Mouse (Mus musculus) adrenal gland, postnatal 10 days (tissue): ENCODE data around the gene Fgfr2. TPM values are rescaled to one million over a fixed set of nuclear protein-coding genes. Genes with fewer than 3 reads are reported as not detected.
"Not testable (repeated sequence)": the region's sequence is repeated elsewhere in the genome, so short reads cannot be mapped to it uniquely, and the experiment has no call there.

ENCODE experiments used
- DNase-seq: peaks from one replicate; pipeline ENCODE4 v3.0.0; 2021; ENCODE audit warnings: mixed read lengths
- total RNA-seq, 2 experiments: library from RNA; stranded (reverse); gene quantifications; 2 replicates each; pipeline ENCODE4 v1.2.3; 2021

Fgfr2 gene
- total RNA-seq, 2 experiments from 2014 or later, result 128 to 169 TPM

DNA sequence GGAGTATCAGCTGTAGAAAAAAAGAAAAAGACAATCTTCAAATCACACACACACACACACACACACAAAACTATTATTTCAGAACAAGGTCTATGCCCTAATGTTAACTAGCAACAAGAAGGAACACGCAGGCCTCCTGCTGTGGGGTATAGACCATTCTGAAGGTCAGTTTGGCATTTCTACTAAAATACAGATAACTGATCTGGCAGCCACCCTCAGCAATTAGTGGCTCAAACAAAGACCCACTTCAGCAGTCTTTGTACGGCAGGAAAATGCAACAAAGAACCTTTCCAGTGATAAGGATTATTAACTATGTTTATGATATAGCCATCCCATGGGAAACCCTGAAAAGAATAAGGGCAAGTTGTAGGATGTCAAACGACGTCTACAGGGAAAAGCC is 2586.1 kb downstream of the Fgfr2 start:
- no peak for DNase-seq

GRCm38 (mm10) chr7:130535174-130535573 is 2588.0 kb downstream of the Fgfr2 start:
- DNase-seq, result no peak

DNA sequence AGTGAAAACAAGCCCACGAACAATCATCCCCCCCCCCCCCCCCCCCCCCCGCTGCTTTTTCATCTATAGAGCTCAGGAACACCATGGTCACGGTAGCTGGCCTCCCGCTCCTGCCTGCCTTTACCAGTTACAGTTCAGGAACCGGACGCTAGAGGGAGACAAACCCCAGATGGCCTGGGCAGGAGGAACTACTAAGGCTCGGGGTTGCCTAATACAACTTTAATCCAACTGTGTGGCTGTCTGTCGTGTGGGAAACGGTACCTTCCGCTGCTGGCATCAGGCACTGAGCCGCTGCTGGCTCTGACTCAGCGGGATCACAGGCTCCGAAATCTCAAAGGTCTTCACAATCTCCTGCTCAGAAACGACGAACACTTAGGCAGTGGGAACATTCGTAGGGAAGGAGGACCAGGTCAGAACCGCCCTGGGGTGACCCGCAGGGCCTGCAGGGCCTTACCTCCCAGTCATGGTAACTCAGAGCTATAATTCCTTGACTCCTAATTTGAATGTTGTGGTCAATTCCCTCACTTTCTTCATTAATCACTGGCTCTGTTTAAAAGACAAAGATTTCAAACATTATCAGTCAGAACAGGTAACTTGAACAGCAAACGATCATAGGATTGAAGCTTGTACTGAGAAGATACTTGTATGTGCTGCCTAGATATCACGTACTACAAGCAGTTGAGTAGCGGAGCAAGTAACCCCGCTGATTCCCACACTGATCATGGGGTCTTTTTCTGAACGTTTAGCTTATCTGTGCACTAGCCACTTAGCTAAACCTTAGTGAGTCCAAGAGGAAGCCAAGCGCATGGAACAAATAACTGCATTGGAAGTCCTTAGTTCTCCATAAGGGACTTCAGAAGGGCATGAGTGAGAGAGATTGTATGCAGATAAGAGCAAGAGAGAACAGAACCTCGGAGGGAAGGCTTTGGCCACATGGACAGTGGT is 2589.6 kb downstream of the Fgfr2 start:
- peak; percentile 96 for DNase-seq

DNA sequence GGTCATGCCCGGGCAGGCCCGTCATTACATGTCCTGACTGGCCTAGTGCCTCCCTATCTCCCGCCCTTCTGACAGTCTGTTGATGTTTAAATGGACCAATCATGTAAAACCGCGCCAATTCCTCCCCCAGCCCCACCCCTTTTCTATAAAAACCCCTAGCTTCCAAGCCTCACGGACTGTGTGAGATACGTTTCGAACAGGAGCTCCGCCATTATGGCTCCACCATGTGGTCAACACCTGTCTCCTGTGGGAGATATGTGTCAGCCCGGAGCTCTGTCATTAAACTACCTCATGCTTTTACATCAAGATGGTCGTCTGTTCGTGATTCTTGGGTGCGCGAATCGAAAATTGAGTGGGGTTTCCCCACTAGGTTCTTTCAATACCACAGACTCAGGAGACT is 2592.0 kb downstream of the Fgfr2 start:
- not testable (repeated sequence) for DNase-seq

GRCm38 (mm10) chr7:130527306-130527705 is 2595.8 kb downstream of the Fgfr2 start:
- no peak for DNase-seq

DNA sequence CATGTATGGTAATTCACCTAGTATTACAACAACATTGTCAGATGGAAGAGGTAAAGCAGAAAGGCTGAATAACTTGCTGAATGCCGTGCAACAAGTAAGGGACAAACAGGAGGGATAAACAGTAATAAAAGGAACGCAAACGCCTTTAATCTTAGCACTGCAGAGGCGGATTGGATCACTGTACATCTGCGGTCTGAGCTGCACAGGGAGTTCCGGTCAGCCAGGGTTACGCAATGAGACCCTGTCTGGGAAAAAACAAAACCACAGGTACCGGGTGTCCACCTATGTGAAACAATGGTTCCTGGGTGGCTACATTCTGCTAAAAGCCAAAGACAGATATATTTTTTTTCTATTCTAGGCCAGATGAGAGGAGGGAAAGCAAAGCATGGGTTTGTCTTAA is 2599.7 kb downstream of the Fgfr2 start:
- DNase-seq, result no peak

DNA sequence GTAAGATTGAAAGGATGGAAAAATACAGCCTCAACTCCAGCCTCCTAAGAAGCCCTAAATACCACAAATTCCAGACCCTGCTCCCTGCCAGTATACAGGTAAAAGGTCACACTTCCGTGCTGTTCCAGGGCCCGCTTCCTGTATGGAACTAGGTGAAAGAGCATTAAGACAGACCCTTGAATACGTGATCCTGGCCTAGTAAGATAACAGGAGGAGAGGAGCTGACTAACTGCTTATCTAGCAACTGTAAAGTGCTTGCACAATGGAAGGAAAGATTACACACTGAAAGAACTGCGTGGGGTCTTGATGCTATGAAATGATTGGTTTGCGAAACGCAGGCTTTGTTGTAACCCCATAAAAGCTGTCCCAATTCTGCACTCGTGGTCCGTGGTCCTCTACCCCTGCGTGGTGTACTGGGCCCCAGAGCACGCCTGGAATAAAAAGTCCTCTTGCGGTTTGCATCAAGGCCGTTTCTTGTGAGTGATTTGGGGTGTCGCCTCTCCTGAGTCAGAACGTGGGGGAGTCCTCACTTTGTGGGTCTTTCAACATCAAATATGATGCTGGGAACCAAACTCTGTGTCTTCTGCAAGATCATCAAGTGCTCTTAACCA is 2602.2 kb downstream of the Fgfr2 start:
- no peak for DNase-seq

GRCm38 (mm10) chr7:130520049-130520425 is 2603.1 kb downstream of the Fgfr2 start, which contains the start of gene Ate1:
TSS of gene Ate1 (minus strand) at chr7:130520369.
- no peak for DNase-seq

DNA sequence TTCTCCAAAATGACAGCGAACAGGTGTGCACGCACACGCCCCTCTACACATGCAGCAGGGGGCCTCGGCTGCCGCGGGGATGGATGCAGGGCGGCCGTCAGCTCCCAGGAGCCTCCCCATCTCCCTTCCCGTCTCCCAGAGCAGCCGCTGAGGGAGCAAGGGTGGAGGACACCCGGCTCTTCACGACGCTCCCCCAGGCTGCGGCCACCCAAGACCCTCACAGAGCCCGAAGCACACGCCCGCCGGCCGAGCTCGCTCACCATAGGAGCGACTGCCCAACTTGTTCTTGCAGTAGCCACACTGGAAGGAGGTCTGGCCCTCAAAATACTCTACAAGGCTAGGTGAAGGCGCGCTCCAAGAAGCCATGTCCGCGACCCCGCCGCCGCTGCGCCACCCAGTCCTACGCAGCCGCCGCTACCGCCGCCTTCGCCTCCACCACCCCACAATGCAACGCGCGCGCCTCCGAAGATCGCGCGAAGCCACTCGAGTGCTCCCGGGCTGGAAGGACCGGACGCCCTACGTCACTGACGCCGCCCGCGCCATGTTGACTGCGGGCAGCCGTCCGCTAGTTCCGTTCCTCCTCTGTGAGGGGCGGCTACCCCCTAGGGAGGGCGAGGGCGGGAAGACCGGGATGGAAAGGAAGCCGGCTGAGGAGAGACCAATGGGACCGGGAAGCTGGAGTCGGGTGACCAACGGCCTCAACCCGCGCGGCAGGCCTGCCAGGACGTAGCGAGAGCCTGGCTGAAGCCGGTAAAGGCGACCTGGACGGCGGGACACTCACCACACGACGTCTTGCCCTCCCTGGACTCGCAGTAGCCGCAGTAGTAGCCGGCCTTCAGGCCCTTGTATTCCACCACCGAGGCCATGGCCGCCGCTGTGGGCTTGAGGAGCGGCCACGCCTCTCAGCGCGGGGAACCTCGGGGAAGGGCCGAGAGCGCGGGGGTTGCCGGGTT is 2603.8 kb downstream of the Fgfr2 start:
- DNase-seq, result peak; percentile 99

GRCm38 (mm10) chr7:130518213-130519095 is 2604.7 kb downstream of the Fgfr2 start:
- DNase-seq, result no peak

DNA sequence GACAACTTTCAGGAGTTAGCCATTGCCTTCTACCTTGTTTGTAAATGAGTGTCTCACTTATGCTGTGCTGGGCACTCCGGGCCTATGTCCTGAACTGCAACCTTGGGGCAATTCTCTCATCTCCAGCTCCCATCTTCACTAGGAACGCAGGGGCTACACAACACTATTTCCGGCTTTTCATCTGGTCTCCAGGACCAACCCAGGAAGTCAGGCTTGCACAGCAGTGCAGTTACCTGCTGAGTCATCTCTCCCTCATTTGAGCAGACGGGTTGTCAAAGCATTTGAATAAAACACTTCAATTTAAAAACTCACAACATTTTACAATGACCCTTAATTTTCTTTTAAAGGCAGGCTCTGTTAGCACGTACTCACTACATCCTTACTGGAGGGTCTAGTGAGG is 2612.9 kb downstream of the Fgfr2 start:
- DNase-seq, result no peak

DNA sequence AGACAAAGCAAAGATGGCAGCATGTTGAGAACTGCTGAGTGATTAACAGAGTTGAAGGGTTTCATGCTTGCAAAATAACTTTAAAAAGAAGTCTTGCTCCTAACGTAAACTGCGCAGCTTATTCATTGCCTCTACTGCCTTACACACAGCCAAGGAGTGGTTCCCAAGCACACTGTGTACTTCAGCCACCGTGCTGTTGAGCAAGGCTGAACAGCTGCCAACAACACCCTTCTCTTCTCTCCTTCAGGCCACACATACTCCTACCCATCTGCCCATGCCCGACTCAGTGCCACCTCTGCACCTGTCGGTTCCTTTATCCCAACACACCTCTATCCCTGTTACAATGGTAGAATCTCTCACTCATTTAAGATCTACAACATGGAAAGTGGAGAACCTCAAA is 2620.1 kb downstream of the Fgfr2 start:
- peak; percentile 43 for DNase-seq

DNA sequence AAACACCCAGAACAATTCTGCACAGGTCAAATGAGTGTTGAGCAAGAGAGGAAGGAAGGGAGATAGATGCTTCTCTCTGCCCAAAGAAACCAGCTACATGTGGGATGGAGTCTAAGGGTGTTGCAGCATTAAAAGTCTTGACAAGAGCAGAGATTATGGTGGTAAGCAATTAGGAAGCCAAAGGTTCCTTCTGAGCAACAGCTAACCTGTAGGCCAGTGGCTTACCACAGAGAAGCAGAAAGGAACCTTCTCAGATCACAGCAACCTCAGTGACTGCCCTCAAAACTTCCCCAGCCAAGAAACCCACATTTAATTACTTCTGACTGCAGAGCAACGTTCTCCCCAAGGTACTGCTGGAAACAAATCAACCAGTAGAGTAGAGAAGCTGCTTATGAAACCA is 2621.7 kb downstream of the Fgfr2 start:
- DNase-seq, result peak; percentile 7

DNA sequence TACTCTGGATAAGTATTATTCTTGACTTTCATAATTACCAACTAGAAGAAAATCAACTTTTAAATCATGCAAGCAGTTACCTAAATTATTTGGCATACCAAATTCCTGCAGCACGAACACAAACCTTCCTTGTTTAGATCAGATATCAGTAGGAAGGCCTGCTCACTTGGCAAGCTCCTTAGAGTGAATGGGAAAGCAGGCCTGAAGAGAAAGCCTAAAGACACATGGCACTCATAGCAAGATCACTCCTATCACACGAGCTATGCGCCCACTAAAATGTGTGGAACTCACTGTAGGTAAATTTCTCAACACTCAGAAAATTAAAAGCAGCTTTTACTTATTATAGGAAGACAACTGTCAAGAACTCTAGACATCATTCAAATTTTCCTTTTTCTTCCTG is 2629.8 kb downstream of the Fgfr2 start:
- DNase-seq, result no peak

- no peak for DNase-seq
Measured at GRCm38 (mm10) chr7:130492026-130492425, 2631.1 kb downstream of the Fgfr2 start.

DNA sequence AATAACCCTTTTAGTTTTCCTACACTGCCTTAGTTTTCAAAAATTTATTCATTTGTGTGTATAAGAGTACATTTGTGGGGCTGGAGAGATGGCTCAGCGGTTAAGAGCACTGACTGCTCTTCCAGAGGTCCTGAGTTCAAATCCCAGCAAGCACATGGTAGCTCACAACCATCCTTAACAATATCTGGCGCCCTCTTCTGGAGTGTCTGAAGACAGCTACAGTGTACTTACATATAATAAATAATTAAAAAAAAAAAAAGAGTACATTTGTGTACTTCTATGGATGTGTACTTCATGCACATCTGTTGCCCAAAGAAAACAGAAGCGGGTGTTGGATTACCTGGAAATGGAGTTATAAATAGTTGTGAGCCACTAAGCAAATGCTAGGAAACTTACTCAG is 2644.1 kb downstream of the Fgfr2 start:
- not testable (repeated sequence) for DNase-seq

- DNase-seq, result peak; percentile 55
Measured at GRCm38 (mm10) chr7:130475970-130476369, 2647.2 kb downstream of the Fgfr2 start.

DNA sequence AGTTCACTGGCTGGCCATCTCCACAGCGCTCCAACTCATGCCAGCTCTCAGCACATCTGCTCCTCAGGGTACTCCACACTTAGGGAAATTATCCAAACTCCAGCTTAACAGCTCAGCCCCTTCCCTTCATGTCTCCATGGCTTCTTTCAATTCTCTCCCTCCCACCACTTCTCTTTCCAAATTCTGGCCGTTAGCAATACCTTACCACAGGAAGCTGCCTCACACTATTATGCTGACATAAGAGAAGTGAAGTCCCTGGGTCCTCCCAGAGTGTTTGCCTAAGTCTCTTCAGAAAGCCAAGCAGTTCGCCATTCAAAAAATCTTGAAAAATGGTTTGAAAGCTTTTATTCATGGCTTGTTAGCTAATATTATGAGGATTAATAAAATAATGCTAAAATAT is 2649.3 kb downstream of the Fgfr2 start:
- DNase-seq, result no peak

GRCm38 (mm10) chr7:130472683-130473082 is 2650.5 kb downstream of the Fgfr2 start:
- DNase-seq, result no peak

- DNase-seq, result no peak
Measured at GRCm38 (mm10) chr7:130471045-130471444, 2652.1 kb downstream of the Fgfr2 start.

GRCm38 (mm10) chr7:130455587-130456246 is 2667.4 kb downstream of the Fgfr2 start:
- no peak for DNase-seq
